Mouse (Mus musculus): ENCODE data around the gene Fggy.

The Fggy gene

GRCm38 (mm10) chr4:95953328-95953727 lies 396.0 kb downstream of the Fggy start:
- DNase-seq (ENCODE audit: inconsistent age in 2 of 2, low spot score in 1 of 2), result no peak

GRCm38 (mm10) chr4:95966928-95967724 lies 409.8 kb downstream of the Fggy start, which contains the start of gene Hook1:
Hook1 (plus strand) TSS chr4:95967240.
- DNase-seq (ENCODE audit: inconsistent age in 2 of 2, low spot score in 1 of 2), result peak; percentile 96 to 98

Measured in adrenal gland, adult (tissue).